Mouse (Mus musculus) left cerebral cortex, adult 11 months (tissue): Measurements from ENCODE around the gene Elf2.
A peak's percentile ranks its signal among the peaks of the same experiment; 100 is the strongest.

Experiments
- DNase-seq: peaks from one replicate; pipeline ENCODE4 v3.0.0; 2022; ENCODE audit warnings: low spot score

Elf2 gene

DNA sequence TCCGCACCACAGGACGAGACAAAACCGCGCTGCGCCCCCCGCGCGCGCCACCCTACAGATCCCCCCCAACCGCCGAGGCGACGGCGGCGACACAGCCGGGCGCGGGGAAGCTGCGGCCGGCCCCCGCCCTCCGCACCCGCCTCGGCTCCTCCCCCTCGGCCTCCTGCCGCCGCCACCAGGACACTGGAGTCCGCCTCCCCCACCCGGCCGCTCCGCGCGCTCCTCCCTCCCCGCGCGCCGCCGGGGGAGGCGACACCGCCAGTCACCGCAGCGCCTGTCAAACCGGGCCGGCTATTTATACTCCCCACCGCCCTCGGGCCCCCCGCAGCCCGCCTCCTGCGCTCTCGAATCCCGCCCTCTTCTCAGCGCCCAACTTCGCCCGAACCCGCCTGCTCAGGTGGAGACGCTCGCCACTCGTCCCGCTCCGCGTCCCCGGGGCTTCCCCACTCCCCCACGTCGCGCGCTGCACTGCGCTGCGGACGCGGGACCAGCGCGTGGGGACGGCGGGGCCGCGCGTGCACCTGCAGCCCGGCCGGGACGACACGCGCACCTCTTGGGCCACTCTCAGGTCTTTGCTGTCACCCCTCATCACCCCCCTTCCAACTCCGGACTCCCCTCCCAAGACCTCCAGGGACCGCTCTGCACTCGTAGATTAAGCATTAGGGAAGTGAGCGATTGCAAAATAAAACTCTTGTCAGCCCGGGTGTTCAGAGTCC is at the start of gene Elf2:
Gene Elf2, minus strand, starts transcription at position 112 of the 716 bp plus-strand sequence.
- DNase-seq = peak; percentile 71

- no peak for DNase-seq
Observed at GRCm38 (mm10) chr3:51388904-51389303, 48.4 kb upstream of the Elf2 start.

GRCm38 (mm10) chr3:51387868-51388381 is 47.5 kb upstream of the Elf2 start:
- no peak for DNase-seq

GRCm38 (mm10) chr3:51387134-51387451 is 46.6 kb upstream of the Elf2 start:
- no peak for DNase-seq

GRCm38 (mm10) chr3:51386441-51387133 is 46.1 kb upstream of the Elf2 start:
- no peak for DNase-seq

GRCm38 (mm10) chr3:51383409-51383808 is 42.9 kb upstream of the Elf2 start:
- DNase-seq = no peak

DNA sequence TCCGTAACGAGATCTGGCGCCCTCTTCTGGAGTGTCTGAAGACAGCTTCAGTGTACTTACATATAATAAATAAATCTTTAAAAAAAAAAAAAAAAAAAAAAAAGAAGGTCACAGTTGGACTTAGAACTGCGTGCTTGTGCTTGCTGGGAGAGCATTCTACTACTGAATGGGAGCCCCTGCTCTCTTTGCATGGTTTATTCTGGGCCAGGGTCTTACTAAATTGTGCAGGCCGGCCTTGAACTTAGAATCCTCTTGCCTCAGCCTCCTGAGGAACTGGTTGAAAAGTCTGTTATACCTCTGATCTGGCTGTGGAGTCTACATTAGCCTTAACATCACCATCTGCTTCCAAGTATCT is 40.2 kb upstream of the Elf2 start:
- no peak for DNase-seq

GRCm38 (mm10) chr3:51379786-51380659 is 39.6 kb upstream of the Elf2 start:
- DNase-seq = no peak

GRCm38 (mm10) chr3:51378665-51378946 is 38.1 kb upstream of the Elf2 start:
- DNase-seq = no peak

DNA sequence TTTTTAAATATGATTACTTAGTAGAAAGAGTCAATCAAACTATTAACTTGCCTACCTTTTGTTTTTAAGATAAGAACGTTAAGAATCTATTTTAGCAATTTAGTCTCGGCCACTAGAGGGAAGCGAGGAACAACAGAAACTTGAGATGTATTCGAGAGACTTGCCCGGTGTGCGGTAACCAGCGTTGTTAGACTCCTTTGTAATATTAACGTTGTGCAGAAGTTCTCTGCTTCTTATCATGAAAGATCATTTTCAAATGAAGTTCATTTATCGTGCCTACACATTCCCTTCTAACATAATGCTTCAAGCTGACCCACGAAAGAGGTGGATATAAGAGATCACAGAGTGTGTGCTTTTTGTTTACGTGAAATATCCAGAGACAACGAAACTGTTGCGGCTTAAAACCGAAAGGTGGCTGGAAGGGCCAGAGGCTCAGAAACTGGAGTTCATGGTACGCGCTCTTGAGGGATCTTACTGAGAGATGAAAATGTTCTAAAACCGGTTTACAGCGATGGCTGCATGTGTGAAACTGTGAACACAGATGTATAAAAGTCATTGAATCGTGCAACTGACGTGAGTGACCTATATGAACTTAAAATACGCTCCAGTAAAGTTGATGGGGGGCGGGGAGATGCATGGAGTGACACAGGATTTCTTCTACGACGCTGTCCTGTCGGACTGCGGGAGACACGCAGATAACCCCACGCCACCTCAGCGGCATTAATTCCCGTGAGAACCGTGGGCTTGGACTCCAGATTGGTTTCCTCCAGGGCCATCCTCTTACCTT is 37.6 kb upstream of the Elf2 start:
- no peak for DNase-seq

DNA sequence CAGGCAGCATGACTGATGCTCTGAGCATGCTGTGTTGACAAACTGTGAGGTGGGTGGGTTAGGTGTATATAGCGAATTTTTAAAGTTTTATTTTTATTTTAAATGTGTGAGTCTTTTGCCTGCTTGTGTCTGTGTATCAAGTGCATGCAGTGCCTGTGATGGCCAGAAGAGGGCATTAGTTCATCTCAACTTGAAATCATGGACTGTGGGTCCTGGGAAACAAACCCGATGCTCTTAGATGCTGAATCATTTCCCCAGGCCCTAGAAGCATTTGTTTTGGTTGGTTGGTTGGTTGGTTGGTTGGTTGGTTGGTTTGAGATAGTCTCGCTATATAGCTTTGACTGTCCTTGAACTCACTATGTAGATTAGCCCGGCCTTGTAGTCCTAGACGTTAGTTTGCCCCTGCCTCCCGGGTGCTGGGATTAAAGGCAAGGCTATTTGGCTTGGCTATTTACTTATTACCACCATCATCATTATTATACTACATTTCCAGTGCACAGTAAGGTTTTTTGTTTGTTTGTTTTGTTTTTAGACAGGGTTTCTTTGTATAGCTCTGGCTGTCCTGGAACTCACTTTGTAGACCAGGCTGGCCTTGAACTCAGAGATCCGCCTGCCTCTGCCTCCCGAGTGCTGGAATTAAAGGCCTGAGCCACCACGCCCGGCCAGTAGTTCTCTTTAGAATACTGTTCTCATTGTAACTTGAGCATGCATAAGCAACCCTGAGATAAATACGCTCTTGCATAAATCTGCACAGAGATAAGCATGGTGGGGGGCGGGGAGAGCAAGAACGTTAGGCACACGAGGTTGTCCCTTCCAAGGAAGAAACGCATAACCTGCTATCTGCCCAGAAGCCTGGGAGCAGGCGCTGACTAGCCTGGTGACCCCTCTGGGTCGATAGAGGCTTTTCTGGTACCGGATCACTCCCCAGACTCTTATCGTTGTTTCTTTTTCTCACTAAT is 35.1 kb upstream of the Elf2 start:
- no peak for DNase-seq

DNA sequence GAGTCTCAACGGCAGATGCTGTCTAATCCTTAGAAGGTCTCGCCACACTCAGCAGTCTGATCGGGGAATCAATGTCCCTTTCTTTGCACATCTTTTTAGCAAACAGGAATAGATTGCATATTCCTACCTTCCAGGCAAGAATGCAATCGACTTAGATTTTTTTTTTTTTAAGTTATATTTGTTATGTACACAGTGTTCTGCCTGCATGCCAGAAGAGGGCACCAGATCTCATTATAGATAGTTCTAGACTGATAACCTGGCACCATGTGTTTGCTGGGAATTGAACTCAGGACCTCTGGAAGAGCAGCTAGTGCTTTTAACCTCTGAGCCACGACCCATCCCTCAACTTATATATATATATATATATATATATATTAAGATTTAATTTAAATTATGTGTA is 33.1 kb upstream of the Elf2 start:
- DNase-seq = no peak

- no peak for DNase-seq
Observed at GRCm38 (mm10) chr3:51372883-51373282, 32.4 kb upstream of the Elf2 start.

GRCm38 (mm10) chr3:51371826-51372225 is 31.4 kb upstream of the Elf2 start:
- no peak for DNase-seq

- no peak for DNase-seq
Observed at GRCm38 (mm10) chr3:51368011-51368410, 27.5 kb upstream of the Elf2 start.

DNA sequence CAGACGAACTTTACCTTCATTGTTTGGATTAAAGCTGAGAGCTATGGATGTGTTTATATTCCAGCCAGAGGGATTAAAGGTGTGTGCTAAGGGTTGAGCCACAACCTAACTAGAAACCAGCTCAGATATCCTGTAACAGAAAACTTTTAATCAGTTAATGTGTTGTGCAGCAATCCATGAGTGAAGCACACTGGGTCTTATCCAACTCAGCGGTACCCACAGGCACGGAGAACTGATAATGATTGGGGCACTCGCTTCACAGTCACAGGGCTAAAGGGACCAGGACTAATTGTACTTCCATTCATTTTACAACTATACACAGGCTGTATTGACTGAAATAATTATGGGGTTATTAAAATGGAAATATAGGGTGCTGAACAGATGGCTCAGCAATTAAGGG is 26.5 kb upstream of the Elf2 start:
- no peak for DNase-seq

GRCm38 (mm10) chr3:51365517-51365882 is 25.0 kb upstream of the Elf2 start:
- no peak for DNase-seq

DNA sequence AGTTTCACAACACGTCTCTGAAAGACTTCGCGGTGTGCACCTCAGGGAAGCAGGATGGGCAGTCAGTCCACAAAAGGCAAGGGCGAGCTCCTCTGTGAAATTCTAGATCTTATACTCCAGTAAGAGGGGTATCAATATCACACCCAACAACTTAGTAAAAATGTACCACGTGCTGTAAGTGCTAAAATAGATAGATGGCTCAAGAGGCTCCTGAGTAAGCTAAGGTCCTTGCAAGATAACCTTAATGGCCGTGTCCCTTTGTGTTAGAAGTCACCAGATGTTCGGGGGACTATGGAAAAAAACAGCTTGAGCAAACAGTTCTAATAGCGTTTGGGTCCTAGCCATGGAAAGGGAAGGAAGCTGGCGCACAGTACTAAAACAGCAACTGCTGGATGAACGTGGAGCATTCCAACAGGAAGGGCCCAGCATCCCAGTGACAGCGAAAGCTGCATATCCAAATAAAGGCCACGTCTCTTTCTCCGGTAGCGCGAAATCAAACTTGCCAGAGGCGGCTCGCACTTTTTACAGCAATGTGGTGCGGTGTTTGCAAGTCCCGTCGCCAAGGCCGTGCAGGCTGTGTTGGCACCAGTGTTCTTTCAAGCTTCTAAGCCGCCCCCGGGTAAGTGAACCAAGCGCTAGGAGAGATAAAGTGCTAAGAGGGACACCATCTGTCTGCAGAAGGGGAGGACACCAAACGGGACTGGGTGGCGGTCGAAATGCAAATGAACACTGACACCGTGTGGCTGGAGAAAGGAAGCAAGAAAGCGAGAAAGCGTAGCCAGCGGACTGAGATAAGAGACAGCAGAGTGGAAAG is 24.4 kb upstream of the Elf2 start:
- DNase-seq = peak; percentile 71

DNA sequence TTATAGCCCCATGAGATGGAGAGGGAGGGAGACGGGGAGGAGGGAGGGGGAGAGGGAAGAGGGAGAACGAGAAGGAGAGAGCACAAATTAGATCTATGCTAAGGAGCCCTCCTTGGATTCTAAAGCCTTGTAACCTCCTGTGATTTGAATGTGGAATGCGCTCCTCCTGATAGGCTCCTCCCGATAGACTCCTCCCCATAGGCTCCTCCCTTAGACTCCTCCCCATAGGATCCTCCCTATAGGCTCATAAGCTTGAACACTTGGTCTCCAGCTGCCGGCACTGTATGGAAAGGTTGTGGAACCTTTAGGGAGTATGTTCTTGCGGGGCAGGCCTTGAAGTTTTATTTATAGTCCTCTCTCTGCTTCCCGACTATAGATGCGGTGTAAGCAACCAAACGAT is 20.6 kb upstream of the Elf2 start:
- no peak for DNase-seq
